Mouse (Mus musculus) cortical plate, adult 2 months (tissue): ENCODE data around the gene Rcbtb2.

Experiments used
- CTCF ChIP-seq: fragments of 200-500 bp; IDR thresholded peaks from 2 replicates; pipeline ENCODE4 v1.5.1; 2011; ENCODE audit warnings: mild to moderate bottlenecking, control low read depth, low read length; ENCODE audit not compliant: insufficient read depth; ENCODE audit errors: extremely low read depth
- POLR2A ChIP-seq: fragments of 200-500 bp; IDR thresholded peaks from 2 replicates; pipeline ENCODE4 v1.6.1; 2011; ENCODE audit warnings: mild to moderate bottlenecking, low read length, control low read depth; ENCODE audit not compliant: insufficient read depth; ENCODE audit errors: extremely low read depth

- TF ChIP-seq CTCF = no peak
- TF ChIP-seq POLR2A = no peak
Observed at GRCm38 (mm10) chr14:73104913-73105312, 17.9 kb upstream of the Rcbtb2 start.
